Mouse (Mus musculus) E14TG2a.4 (cell line): ENCODE data around the gene Slc22a8.

Experiments used
- CTCF ChIP-seq: conservative IDR thresholded peaks from 2 replicates; pipeline ENCODE4 v1.5.1; 2014; ENCODE audit warnings: low read length
- NANOG ChIP-seq: IDR thresholded peaks from 2 replicates; pipeline ENCODE4 v1.6.1; 2014; ENCODE audit warnings: borderline replicate concordance, low read length, mixed read lengths
- POU5F1 ChIP-seq: IDR thresholded peaks from 2 replicates; pipeline ENCODE4 v1.6.1; 2014; ENCODE audit warnings: low read length, borderline replicate concordance

GRCm38 (mm10) chr19:8586350-8586749 is 4.7 kb upstream of the Slc22a8 start:
- no peak for TF ChIP-seq CTCF
- TF ChIP-seq POU5F1, result no peak
- TF ChIP-seq NANOG, result no peak
